Mouse (Mus musculus) neural tube, embryonic 14.5 days (tissue): ENCODE results near the gene Ces4a. TPM values are rescaled to one million over a fixed set of nuclear protein-coding genes. Genes with fewer than 3 reads are reported as not detected.
"Not testable (repeated sequence)": the region's sequence is repeated elsewhere in the genome, so short reads cannot be mapped to it uniquely, and the experiment has no call there.

ENCODE experiments used
- ATAC-seq: fragments of 200-750 bp; cut with Nextera tagmentation; 2 replicates; pipeline ENCODE4 v1.8.0; 2017; ENCODE audit warnings: low read depth, mild to moderate bottlenecking, moderate TSS enrichment, moderate library complexity
- H3K27ac ChIP-seq: fragments of 300-500 bp; sonication (generic); 2 replicates; pipeline ENCODE4 v1.5.1; 2014; ENCODE audit warnings: low read depth, mild to moderate bottlenecking, control low read depth, low read length, moderate library complexity, mixed read lengths
- H3K27me3 ChIP-seq: fragments of 300-500 bp; sonication (generic); 2 replicates; pipeline ENCODE4 v1.6.1; 2014; ENCODE audit warnings: low read length; ENCODE audit not compliant: control insufficient read depth, insufficient read depth
- H3K36me3 ChIP-seq: fragments of 300-500 bp; sonication (generic); 2 replicates; pipeline ENCODE4 v1.6.1; 2014; ENCODE audit warnings: low read length, mixed read lengths; ENCODE audit not compliant: control insufficient read depth, insufficient read depth
- H3K4me1 ChIP-seq: fragments of 300-500 bp; sonication (generic); 2 replicates; pipeline ENCODE4 v1.6.1; 2014; ENCODE audit warnings: low read length; ENCODE audit not compliant: control insufficient read depth, insufficient read depth
- H3K4me2 ChIP-seq: fragments of 300-500 bp; sonication (generic); 2 replicates; pipeline ENCODE4 v1.6.1; 2014; ENCODE audit warnings: mild to moderate bottlenecking, low read depth, low read length, control low read depth
- H3K4me3 ChIP-seq: fragments of 300-500 bp; sonication (generic); 2 replicates; pipeline ENCODE4 v1.5.1; 2014; ENCODE audit warnings: low read depth, low read length, control low read depth, mixed read lengths
- H3K9ac ChIP-seq: fragments of 300-500 bp; sonication (generic); replicated peaks from 2 replicates; pipeline ENCODE4 v1.6.1; 2014; ENCODE audit warnings: low read depth, mild to moderate bottlenecking, control low read depth, low read length, mixed read lengths
- H3K9me3 ChIP-seq: fragments of 300-500 bp; sonication (generic); 2 replicates; pipeline ENCODE4 v1.6.1; 2016; ENCODE audit warnings: low read length; ENCODE audit not compliant: control insufficient read depth
- WGBS: fragments of 180-500 bp; shearing (Covaris S2); extraction: QIAGEN DNeasy Blood & Tissue Kit; methylation state at CpG from one replicate; pipeline ENCODE4 v1.1.7; 2014; 5-methylcytosine and 5-hydroxymethylcytosine counted together
- polyA plus RNA-seq: library from polyadenylated mRNA; unstranded; fragments of >200 nt; fragmentation: Nextera tagmentation; extraction: Ambion mirVana; gene quantifications from 2 replicates; pipeline ENCODE4 v1.2.1, GENCODE M21; 2014

Gene Ces4a
- polyA plus RNA-seq, 1 experiment from 2014 or later: 0.08 TPM

DNA sequence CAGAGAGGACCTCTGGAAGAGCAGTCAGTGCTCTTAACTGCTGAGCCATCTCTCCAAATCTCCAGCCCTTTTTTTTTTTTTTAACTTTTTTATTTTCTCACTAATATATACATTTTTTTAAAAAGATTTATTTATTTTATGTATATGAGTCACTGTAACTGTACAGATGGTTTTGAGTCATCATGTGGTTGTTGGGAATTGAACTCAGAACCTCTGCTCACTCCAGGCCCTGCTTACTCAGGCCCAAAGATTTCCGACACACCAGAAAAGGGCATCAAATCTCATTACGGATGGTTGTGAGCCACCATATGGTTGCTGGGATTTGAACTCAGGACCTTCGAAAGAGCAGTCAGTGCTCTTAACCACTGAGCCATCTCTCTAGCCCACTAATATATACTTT lies 43.7 kb downstream of the Ces4a start:
- not testable (repeated sequence) for H3K27me3 ChIP-seq, H3K4me2 ChIP-seq, H3K9ac ChIP-seq, ATAC-seq, H3K4me1 ChIP-seq, H3K4me3 ChIP-seq, H3K36me3 ChIP-seq, H3K27ac ChIP-seq, H3K9me3 ChIP-seq
- WGBS: 93% methylated on average over 3 of the region's 3 CpGs

DNA sequence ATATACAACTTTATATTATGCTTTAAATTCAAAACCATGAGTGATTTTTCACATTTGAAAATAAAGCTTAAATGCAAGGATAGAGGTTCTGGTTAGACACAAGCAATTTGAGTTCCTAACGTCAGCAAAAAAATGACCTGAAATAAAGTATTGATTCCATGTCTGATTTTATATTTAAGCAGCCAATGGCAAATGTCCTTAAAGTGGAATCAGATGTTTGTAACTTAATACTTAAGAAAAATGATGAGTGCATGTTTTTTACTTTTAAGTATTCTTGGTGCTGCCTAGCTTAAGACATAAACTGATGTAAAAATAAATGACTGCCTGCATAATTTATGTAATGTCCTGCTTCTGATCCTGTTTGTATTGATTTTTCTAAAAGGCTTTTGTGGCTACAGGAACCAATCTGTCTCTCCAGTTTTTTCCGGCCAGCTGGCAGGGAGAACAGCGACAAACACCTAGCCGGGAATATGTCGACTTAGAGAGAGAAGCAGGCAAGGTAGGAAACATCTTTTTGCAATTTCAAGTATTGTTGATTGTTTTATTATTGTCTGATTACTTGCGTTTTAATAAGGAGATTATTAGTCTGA lies 46.7 kb downstream of the Ces4a start:
- Histone ChIP-seq H3K4me3 (no peak overlapping the region), H3K4me2 (no peak overlapping the region), H3K27me3 (no peaks in the 10 kb centered on the region), H3K27ac (no peak overlapping the region), H3K36me3 (no peaks in the 10 kb centered on the region), H3K9me3 (no peaks in the 10 kb centered on the region), H3K4me1 (no peaks in the 10 kb centered on the region), H3K9ac (no peak overlapping the region)
- ATAC-seq: no peak
- WGBS: 87% methylated on average over 6 of the region's 6 CpGs

GRCm38 (mm10) chr8:105182201-105182600 lies 50.6 kb downstream of the Ces4a start:
- no peak for ATAC-seq
- WGBS: 89% methylated on average over 1 of the region's 1 CpGs
- no peak overlapping the region for H3K4me3 ChIP-seq

DNA sequence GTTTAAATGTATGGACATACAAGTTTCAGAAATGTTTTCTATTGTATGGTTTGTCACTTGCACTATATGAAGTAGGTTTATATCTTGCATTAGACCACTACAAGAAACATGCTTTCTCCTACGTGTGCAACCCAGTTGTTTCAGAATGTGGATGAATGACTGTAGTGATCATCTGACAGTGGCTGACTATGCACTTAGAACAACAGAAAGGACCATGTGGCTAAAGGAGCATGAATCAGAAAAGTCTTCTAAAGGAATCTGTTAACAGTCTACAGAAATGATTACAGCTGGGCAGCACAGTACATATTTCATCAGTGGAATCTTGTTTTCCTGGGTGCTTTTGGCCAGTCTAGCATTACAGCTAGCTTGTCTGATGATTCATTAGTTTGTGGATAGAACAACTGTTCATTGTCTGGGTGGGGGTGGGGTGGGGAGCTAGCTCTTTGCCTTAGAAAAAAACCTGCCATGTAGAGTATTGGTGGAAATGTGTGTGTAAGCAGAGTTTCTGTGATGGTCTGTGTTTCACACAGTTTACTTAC lies 54.9 kb downstream of the Ces4a start:
- WGBS: 61% methylated on average over 1 of the region's 1 CpGs
- no peak overlapping the region for H3K4me2 ChIP-seq

More at GRCm38 (mm10) chr8:105182201-105182600, 50.6 kb downstream of the Ces4a start:
- Histone ChIP-seq H3K27me3 (no peaks in the 10 kb centered on the region), H3K27ac (no peak overlapping the region), H3K9me3 (no peaks in the 10 kb centered on the region), H3K9ac (no peak overlapping the region), H3K4me1 (no peaks in the 10 kb centered on the region), H3K36me3 (no peaks in the 10 kb centered on the region), H3K4me2 (no peak overlapping the region)

GRCm38 (mm10) chr8:105192182-105192581 lies 60.6 kb downstream of the Ces4a start:
- H3K4me1 ChIP-seq: no peaks in the 10 kb centered on the region
- no peak overlapping the region for H3K4me2 ChIP-seq
- no peaks in the 10 kb centered on the region for H3K9me3 ChIP-seq
- H3K27me3 ChIP-seq: no peaks in the 10 kb centered on the region
- H3K9ac ChIP-seq: no peak overlapping the region
- no peak for ATAC-seq
- whole genome bisulfite sequencing: 93% methylated on average over 5 of the region's 5 CpGs
- H3K4me3 ChIP-seq: no peak overlapping the region
- H3K27ac ChIP-seq: no peak overlapping the region
- H3K36me3 ChIP-seq: peaks cover 12% of the 10 kb centered on the region

More for the DNA sequence above, 54.9 kb downstream of the Ces4a start:
- Histone ChIP-seq H3K27me3 (no peaks in the 10 kb centered on the region), H3K9ac (no peak overlapping the region), H3K27ac (no peak overlapping the region), H3K36me3 (no peaks in the 10 kb centered on the region), H3K4me1 (no peaks in the 10 kb centered on the region), H3K4me3 (no peak overlapping the region), H3K9me3 (no peaks in the 10 kb centered on the region)
- ATAC-seq: no peak

Other genes with a start within 250 kb of the Ces4a start
- not detected in 2 replicates for gene Ces2e, start 205.5 kb upstream of the Ces4a start, polyA plus RNA-seq
- gene Ces2f, start 184.4 kb upstream of the Ces4a start, polyA plus RNA-seq: not detected in 2 replicates
- not detected in 2 replicates for gene Ces2g, start 170.1 kb upstream of the Ces4a start, polyA plus RNA-seq
- gene Ces2h, start 130.9 kb upstream of the Ces4a start, polyA plus RNA-seq: not detected in 2 replicates
- not detected in 2 replicates for gene Ces3a, start 83.2 kb upstream of the Ces4a start, polyA plus RNA-seq
- not detected in 2 replicates for gene Ces3b, start 48.0 kb upstream of the Ces4a start, polyA plus RNA-seq
- 32.4 and 56.8 TPM in 2 replicates for gene Cbfb, start 38.9 kb downstream of the Ces4a start, polyA plus RNA-seq
- 35.7 and 36.8 TPM in 2 replicates for gene D230025D16Rik, start 93.3 kb downstream of the Ces4a start, polyA plus RNA-seq
- 6.2 and 8.3 TPM in 2 replicates for gene B3gnt9, start 123.4 kb downstream of the Ces4a start, polyA plus RNA-seq
- 13.1 and 18.8 TPM in 2 replicates for gene Tradd, start 132.8 kb downstream of the Ces4a start, polyA plus RNA-seq
- 0.96 and 1.8 TPM in 2 replicates for gene Fbxl8, start 132.8 kb downstream of the Ces4a start, polyA plus RNA-seq
- 0.66 and 0.71 TPM in 2 replicates for gene Hsf4, start 138.0 kb downstream of the Ces4a start, polyA plus RNA-seq
- 5.5 and 5.9 TPM in 2 replicates for gene Nol3, start 144.3 kb downstream of the Ces4a start, polyA plus RNA-seq
- 84.6 and 118 TPM in 2 replicates for gene 4931428F04Rik, start 158.1 kb downstream of the Ces4a start, polyA plus RNA-seq
- 8.0 and 12.5 TPM in 2 replicates for gene Exoc3l, start 164.3 kb downstream of the Ces4a start, polyA plus RNA-seq
- 46.4 and 49.7 TPM in 2 replicates for gene E2f4, start 165.9 kb downstream of the Ces4a start, polyA plus RNA-seq
- gene Elmo3, start 173.8 kb downstream of the Ces4a start, polyA plus RNA-seq: 0.77 and 1.3 TPM in 2 replicates
- 0.85 and 0.95 TPM in 2 replicates for gene Lrrc29, start 194.5 kb downstream of the Ces4a start, polyA plus RNA-seq
- 135 and 150 TPM in 2 replicates for gene Tmem208, start 194.6 kb downstream of the Ces4a start, polyA plus RNA-seq
- gene Fhod1, start 216.2 kb downstream of the Ces4a start, polyA plus RNA-seq: 0.88 and 0.91 TPM in 2 replicates
- 10.5 and 13.2 TPM in 2 replicates for gene Slc9a5, start 217.0 kb downstream of the Ces4a start, polyA plus RNA-seq
- 2.3 and 2.6 TPM in 2 replicates for gene Plekhg4, start 241.5 kb downstream of the Ces4a start, polyA plus RNA-seq